Mouse (Mus musculus) forebrain, postnatal 0 days (tissue): ENCODE results near the gene Egln2. TPM values are rescaled to one million over a fixed set of nuclear protein-coding genes. Genes with fewer than 3 reads are reported as not detected.
A peak's percentile ranks its signal among the peaks of the same experiment; 100 is the strongest.

Source experiments
- ATAC-seq: fragments of 200-750 bp; cut with Nextera tagmentation; 2 replicates; pipeline ENCODE4 v1.8.0; 2017; ENCODE audit warnings: mild to moderate bottlenecking, moderate library complexity
- DNase-seq: peaks from one replicate; pipeline ENCODE4 v3.0.0-alpha.2; 2015
- H3K27ac ChIP-seq: fragments of 300-500 bp; sonication (generic); 2 replicates; pipeline ENCODE4 v1.5.1; 2014; ENCODE audit warnings: low read depth, mild to moderate bottlenecking, antibody characterized with exemption, low read length, moderate library complexity, mixed read lengths
- H3K27me3 ChIP-seq: fragments of 300-500 bp; sonication (generic); 2 replicates; pipeline ENCODE4 v1.6.1; 2014; ENCODE audit warnings: mild to moderate bottlenecking, low read length, mixed read lengths; ENCODE audit not compliant: insufficient read depth
- H3K36me3 ChIP-seq: fragments of 300-500 bp; sonication (generic); 2 replicates; pipeline ENCODE4 v1.6.1; 2014; ENCODE audit warnings: mild to moderate bottlenecking, moderate library complexity; ENCODE audit not compliant: insufficient read depth
- H3K4me1 ChIP-seq: fragments of 300-500 bp; sonication (generic); 2 replicates; pipeline ENCODE4 v1.6.1; 2014; ENCODE audit warnings: antibody characterized with exemption; ENCODE audit not compliant: insufficient read depth
- H3K4me2 ChIP-seq: fragments of 300-500 bp; sonication (generic); 2 replicates; pipeline ENCODE4 v1.6.1; 2014; ENCODE audit warnings: low read depth, mild to moderate bottlenecking, moderate library complexity
- H3K4me3 ChIP-seq: fragments of 300-500 bp; sonication (generic); 2 replicates; pipeline ENCODE4 v1.5.1; 2014; ENCODE audit warnings: low read depth, low read length, mixed read lengths
- H3K9ac ChIP-seq: fragments of 300-500 bp; sonication (generic); 2 replicates; pipeline ENCODE4 v1.6.1; 2014; ENCODE audit warnings: mild to moderate bottlenecking
- H3K9me3 ChIP-seq: fragments of 300-500 bp; sonication (generic); 2 replicates; pipeline ENCODE4 v1.6.1; 2016; ENCODE audit warnings: low read length
- CTCF ChIP-seq: sonication (generic); IDR thresholded peaks from 2 replicates; pipeline ENCODE4 v1.5.1; 2016; ENCODE audit warnings: antibody characterized with exemption, control low read depth, low read depth
- WGBS: fragments of 180-500 bp; shearing (Covaris S2); extraction: QIAGEN DNeasy Blood & Tissue Kit; methylation state at CpG from one replicate; pipeline ENCODE4 v1.1.7; 2014; 5-methylcytosine and 5-hydroxymethylcytosine counted together
- polyA plus RNA-seq: library from polyadenylated mRNA; unstranded; fragments of >200 nt; fragmentation: Nextera tagmentation; extraction: Ambion mirVana; gene quantifications from 2 replicates; pipeline ENCODE4 v1.2.1, GENCODE M21; 2015
- total RNA-seq: library from RNA; depleted of rRNA; stranded (reverse); fragments of >200 nt; gene quantifications from 2 replicates; pipeline ENCODE4 v1.2.3, GENCODE M21; 2014

Gene Egln2
- total and polyA plus RNA-seq, 2 experiments from 2014 or later, result 88.3 to 112 TPM

- Histone ChIP-seq H3K9me3 (no peaks in the 10 kb centered on the region), H3K36me3 (peaks cover 17% of the 10 kb centered on the region), H3K27me3 (no peaks in the 10 kb centered on the region), H3K4me2 (peak overlapping the region; percentile 75), H3K27ac (no peak overlapping the region), H3K4me1 (peaks cover 24% of the 10 kb centered on the region), H3K9ac (peak overlapping the region; percentile 92), H3K4me3 (peak overlapping the region; percentile 90)
- 0 out of 2 replicates have a peak, but pooled peaks have one; percentile 4 for TF ChIP-seq CTCF
- DNase-seq (no peak), ATAC-seq (no peak)
- 71% methylated on average over 23 of the region's 23 CpGs for WGBS
Observed at GRCm38 (mm10) chr7:27165007-27165655, 1.5 kb downstream of the Egln2 start.

GRCm38 (mm10) chr7:27164112-27164947, 2.3 kb downstream of the Egln2 start:
- H3K27ac ChIP-seq, result no peak overlapping the region
- no peaks in the 10 kb centered on the region for H3K27me3 ChIP-seq
- no peaks in the 10 kb centered on the region for H3K9me3 ChIP-seq
- DNase-seq (no peak), ATAC-seq (no peak)
- H3K9ac ChIP-seq, result peak overlapping the region; percentile 92
- no peak overlapping the region for H3K4me3 ChIP-seq
- WGBS, result 86% methylated on average over 33 of the region's 33 CpGs
- peaks cover 24% of the 10 kb centered on the region for H3K4me1 ChIP-seq
- no peak for TF ChIP-seq CTCF
- H3K4me2 ChIP-seq, result peak overlapping the region; percentile 75
- peaks cover 20% of the 10 kb centered on the region for H3K36me3 ChIP-seq

GRCm38 (mm10) chr7:27163450-27163805, 3.2 kb downstream of the Egln2 start:
- H3K4me3 ChIP-seq, result no peak overlapping the region
- H3K27me3 ChIP-seq, result no peaks in the 10 kb centered on the region
- DNase-seq (no peak), ATAC-seq (no peak)
- peak overlapping the region; percentile 75 for H3K4me2 ChIP-seq
- no peak overlapping the region for H3K27ac ChIP-seq
- peaks cover 24% of the 10 kb centered on the region for H3K4me1 ChIP-seq
- 80% methylated on average over 5 of the region's 5 CpGs for WGBS
- peaks cover 26% of the 10 kb centered on the region for H3K36me3 ChIP-seq
- no peaks in the 10 kb centered on the region for H3K9me3 ChIP-seq
- no peak for TF ChIP-seq CTCF
- peak overlapping the region; percentile 28; the same call in 1 of the 2 replicates for H3K9ac ChIP-seq

- no peaks in the 10 kb centered on the region for H3K9me3 ChIP-seq
- no peak for TF ChIP-seq CTCF
- peaks cover 32% of the 10 kb centered on the region for H3K36me3 ChIP-seq
- peak overlapping the region; percentile 75 for H3K4me2 ChIP-seq
- H3K9ac ChIP-seq, result peak overlapping the region; percentile 28; the same call in 1 of the 2 replicates
- H3K4me1 ChIP-seq, result peaks cover 24% of the 10 kb centered on the region
- 83% methylated on average over 5 of the region's 5 CpGs for WGBS
- DNase-seq, result no peak
- H3K4me3 ChIP-seq, result no peak overlapping the region
- no peaks in the 10 kb centered on the region for H3K27me3 ChIP-seq
- no peak overlapping the region for H3K27ac ChIP-seq
- ATAC-seq, result no peak
Observed at GRCm38 (mm10) chr7:27162780-27163449, 3.7 kb downstream of the Egln2 start.

GRCm38 (mm10) chr7:27161744-27162143, 4.9 kb downstream of the Egln2 start:
- 92% methylated on average over 4 of the region's 4 CpGs for WGBS
- no peak overlapping the region for H3K4me2 ChIP-seq
- no peaks in the 10 kb centered on the region for H3K9me3 ChIP-seq
- DNase-seq, result no peak
- TF ChIP-seq CTCF, result no peak
- no peak overlapping the region for H3K9ac ChIP-seq
- H3K4me3 ChIP-seq, result no peak overlapping the region
- peaks cover 40% of the 10 kb centered on the region for H3K36me3 ChIP-seq
- H3K27ac ChIP-seq, result no peak overlapping the region
- ATAC-seq, result no peak
- peaks cover 24% of the 10 kb centered on the region for H3K4me1 ChIP-seq
- H3K27me3 ChIP-seq, result no peaks in the 10 kb centered on the region

GRCm38 (mm10) chr7:27160921-27161320, 5.7 kb downstream of the Egln2 start:
- H3K4me1 ChIP-seq, result peaks cover 24% of the 10 kb centered on the region
- 86% methylated on average over 3 of the region's 3 CpGs for WGBS

GRCm38 (mm10) chr7:27159882-27160281, 6.7 kb downstream of the Egln2 start:
- peak; percentile 92 for ATAC-seq

More at GRCm38 (mm10) chr7:27160921-27161320, 5.7 kb downstream of the Egln2 start:
- Histone ChIP-seq H3K9me3 (no peaks in the 10 kb centered on the region), H3K4me3 (no peak overlapping the region), H3K27ac (no peak overlapping the region), H3K4me2 (no peak overlapping the region), H3K27me3 (no peaks in the 10 kb centered on the region), H3K9ac (no peak overlapping the region), H3K36me3 (peaks cover 40% of the 10 kb centered on the region)
- no peak for TF ChIP-seq CTCF
- DNase-seq (no peak), ATAC-seq (no peak)

More at GRCm38 (mm10) chr7:27159882-27160281, 6.7 kb downstream of the Egln2 start:
- WGBS, result 16% methylated on average over 8 of the region's 8 CpGs
- Histone ChIP-seq H3K4me3 (no peak overlapping the region), H3K4me1 (peaks cover 19% of the 10 kb centered on the region), H3K27me3 (no peaks in the 10 kb centered on the region), H3K36me3 (peaks cover 38% of the 10 kb centered on the region), H3K27ac (no peak overlapping the region), H3K4me2 (no peak overlapping the region), H3K9ac (no peak overlapping the region), H3K9me3 (no peaks in the 10 kb centered on the region)
- DNase-seq, result peak; percentile 89
- TF ChIP-seq CTCF, result peak; percentile 97
